Mouse (Mus musculus) G1E (cell line): ENCODE measurements around the gene 1700012B09Rik.

Experiments
- CTCF ChIP-seq: IDR thresholded peaks from 2 replicates; pipeline ENCODE4 v1.5.1; 2012; ENCODE audit warnings: low read depth, low read length, inconsistent platforms, mixed read lengths
- GATA1 ChIP-seq: IDR thresholded peaks from 2 replicates; pipeline ENCODE4 v1.6.1; 2012; ENCODE audit warnings: borderline replicate concordance, low read length, inconsistent platforms, mixed read lengths
- POLR2AphosphoS5 ChIP-seq: IDR thresholded peaks from 2 replicates; pipeline ENCODE4 v1.6.1; 2012; ENCODE audit warnings: low read depth, low read length, inconsistent platforms; ENCODE audit not compliant: insufficient replicate concordance

DNA sequence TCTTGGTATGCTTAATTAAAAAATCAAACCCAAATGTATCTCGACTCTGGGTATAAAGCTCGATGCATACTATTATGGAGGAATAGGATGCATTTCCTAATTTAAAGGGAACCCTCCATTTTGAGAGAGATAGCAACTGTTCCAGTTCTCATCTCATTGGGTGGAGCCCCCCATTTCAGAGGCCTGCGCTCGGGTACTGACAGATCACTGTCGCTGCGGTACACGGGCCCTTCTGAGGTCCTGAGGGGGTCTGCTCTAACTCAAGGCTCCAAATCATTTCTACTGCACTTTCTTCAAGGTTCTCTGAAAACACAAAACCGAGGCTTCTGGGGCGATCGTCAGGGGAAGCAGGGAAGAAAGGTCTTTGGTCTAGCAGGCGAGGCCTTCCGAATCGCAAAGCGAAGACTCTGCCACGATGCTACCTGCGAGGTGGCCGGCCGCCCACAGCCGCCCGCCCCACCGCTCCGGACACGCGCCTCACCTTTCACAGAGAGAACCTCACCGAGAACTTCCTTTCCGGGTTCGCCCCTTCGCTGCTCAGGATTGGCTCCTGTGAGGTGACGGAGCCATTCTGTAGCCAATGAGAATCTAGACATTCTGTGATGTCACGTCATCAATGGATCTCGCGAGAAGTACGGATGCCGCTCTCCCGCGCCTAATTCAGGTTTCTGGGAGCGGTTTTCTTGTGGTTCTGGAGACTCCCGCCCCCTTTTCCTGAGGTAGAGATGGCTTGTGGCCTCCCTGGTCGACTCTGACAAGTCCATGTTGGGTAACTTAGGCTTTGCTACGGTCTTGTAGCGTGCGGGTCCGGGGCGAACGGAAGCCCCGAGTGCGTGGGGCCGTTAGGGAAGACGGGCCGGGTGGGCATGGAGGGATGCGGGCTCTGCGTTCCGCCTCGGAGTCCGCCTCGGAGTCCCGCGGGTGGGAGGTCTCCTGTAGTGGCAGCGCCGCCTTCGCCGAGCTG is 13.5 kb upstream of the 1700012B09Rik start, which contains the start of the genes Mre11a and Ankrd49:
- TF ChIP-seq CTCF (no peak), POLR2AphosphoS5 (no peak), GATA1 (no peak)
